Mouse (Mus musculus) neutrophil, adult 5-6 weeks (primary cell): Measurements from ENCODE around the gene Rab21. TPM values are rescaled to one million over a fixed set of nuclear protein-coding genes. Genes with fewer than 3 reads are reported as not detected.

Experiments
- ATAC-seq: fragments of 151-379, 151-347 bp; 2 replicates; pipeline ENCODE4 v1.8.0; 2017; ENCODE audit warnings: mild to moderate bottlenecking, moderate TSS enrichment; ENCODE audit not compliant: insufficient number of reproducible peaks, poor library complexity, low FRiP score, severe bottlenecking; ENCODE audit errors: extremely low read depth
- total RNA-seq: library from RNA; stranded (forward); fragments of 200-1000 nt; gene quantifications from 2 replicates; pipeline ENCODE4 v1.2.3, GENCODE M21; 2017

Rab21 gene
- total RNA-seq, 1 experiment from 2014 or later = 92.8 TPM

DNA sequence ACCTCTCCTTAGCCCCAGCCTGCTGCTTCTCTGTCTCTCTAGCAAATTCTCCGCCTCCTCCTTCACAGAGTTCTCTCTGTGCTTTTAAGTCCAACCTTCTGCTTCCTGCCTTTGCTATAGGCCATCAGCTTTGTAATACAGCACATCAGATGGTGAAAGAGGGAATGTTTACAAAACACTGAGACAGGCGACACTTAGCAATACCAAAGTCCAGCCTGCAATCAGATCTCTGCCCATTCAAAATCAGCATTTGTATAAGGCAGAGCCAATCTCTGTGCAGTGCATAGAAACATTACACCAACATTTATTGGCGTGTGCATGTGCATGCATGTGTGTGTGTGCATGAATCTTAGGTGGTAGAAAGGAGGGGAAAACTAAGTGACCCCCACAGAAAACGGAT is 77.5 kb downstream of the Rab21 start:
- no peak for ATAC-seq

Other genes with a start within 250 kb of the Rab21 start
- gene Tph2, start 130.6 kb downstream of the Rab21 start, total RNA-seq = not detected in 2 replicates
- gene Tbc1d15, start 64.1 kb downstream of the Rab21 start, total RNA-seq = 113 and 149 TPM in 2 replicates
- gene Tmem19, start 46.9 kb upstream of the Rab21 start, total RNA-seq = 16.8 and 19.9 TPM in 2 replicates
- 8.1 and 8.7 TPM in 2 replicates for gene Thap2, start 68.8 kb upstream of the Rab21 start, total RNA-seq
- 116 and 127 TPM in 2 replicates for gene Zfc3h1, start 69.4 kb upstream of the Rab21 start, total RNA-seq